Mouse (Mus musculus): ENCODE results near the gene Trim47.

DNA sequence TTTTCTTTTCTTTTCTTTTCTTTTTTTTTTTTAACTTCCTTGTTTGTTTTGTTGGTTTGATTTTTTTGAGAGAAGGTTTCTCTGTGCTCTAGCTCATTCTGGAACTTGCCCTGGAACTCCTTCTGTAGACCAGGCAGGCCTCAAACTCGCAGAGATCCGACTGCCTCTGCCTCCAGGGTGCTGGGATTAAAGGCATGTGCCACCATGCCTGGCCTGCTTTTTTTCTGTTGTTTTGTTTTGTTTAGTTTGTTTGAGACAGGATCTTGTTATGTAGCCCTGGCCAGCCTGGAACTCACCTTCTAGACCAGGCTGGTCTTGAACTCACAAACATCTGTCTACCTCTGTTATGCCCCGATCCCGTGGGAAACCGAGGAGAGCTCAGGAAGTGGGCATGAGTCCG, 37.5 kb downstream of the Trim47 start:
- TF ChIP-seq POLR2A (IDR thresholded peaks at IDR 0.05; ENCODE audit: low read depth, low read length), result no peak
- no peak for TF ChIP-seq CTCF (IDR thresholded peaks at IDR 0.05; ENCODE audit: borderline replicate concordance, insufficient read depth, low read length)

Data from embryonic fibroblast, embryonic 13.5 days (primary cell).